Mouse (Mus musculus): ENCODE measurements at regions not wholly inside any gene's neighbourhood (a gene's known extent, or its start where the extent isn't known, plus 50 kb on each side); places are given as distances from the start of the nearest gene placed in this dataset.

GRCm38 (mm10) chr1:113539981-113540380, 1675.3 kb upstream of the Dsel start:
- TF ChIP-seq CTCF (conservative IDR thresholded peaks at IDR 0.05; ENCODE audit: low read length), result no peak
- no peak for TF ChIP-seq POU5F1 (IDR thresholded peaks at IDR 0.05; ENCODE audit: borderline replicate concordance, low read length)
- TF ChIP-seq NANOG (IDR thresholded peaks at IDR 0.05; ENCODE audit: borderline replicate concordance, low read length), result no peak
